Mouse (Mus musculus): ENCODE results near the gene Fus.

DNA sequence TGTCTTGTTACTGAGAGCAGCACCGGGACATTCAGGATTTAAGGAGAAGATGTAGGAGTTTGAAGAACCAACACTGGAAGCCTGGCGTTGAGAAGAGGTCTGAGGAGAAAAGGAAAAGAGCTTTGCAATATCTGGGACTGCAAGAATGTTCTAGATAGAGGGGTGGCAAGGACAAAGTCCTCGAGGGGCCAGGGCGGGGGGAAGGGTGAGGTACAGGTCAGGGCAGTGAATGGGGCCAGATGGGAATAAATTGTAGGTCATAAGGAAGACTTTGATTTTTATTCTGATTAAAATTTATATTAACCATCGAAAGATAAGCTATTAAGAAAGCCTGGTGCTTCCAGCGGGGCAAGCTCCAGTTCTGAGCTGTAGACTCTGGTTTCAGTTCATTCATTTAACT, 35.8 kb downstream of the Fus start:
- TF ChIP-seq CTCF (IDR thresholded peaks at IDR 0.05; ENCODE audit: extremely low read depth, insufficient read depth, insufficient read length, insufficient replicate concordance) (no peak), POLR2A (IDR thresholded peaks at IDR 0.05; ENCODE audit: low read depth, low read length) (no peak)

Data from spleen, adult 2 months (tissue).